Mouse (Mus musculus): Measurements from ENCODE around the gene Agl.
A peak's percentile ranks its signal among the peaks of the same experiment; 100 is the strongest.
"Not testable (repeated sequence)": the region's sequence is repeated elsewhere in the genome, so short reads cannot be mapped to it uniquely, and the experiment has no call there.

The Agl gene

GRCm38 (mm10) chr3:116815305-116815797, 7.4 kb upstream of the Agl start:
- DNase-seq = no peak

- DNase-seq = no peak
These were observed 5.0 kb upstream of the Agl start for GRCm38 (mm10) chr3:116812946-116813345.

- not testable (repeated sequence) for DNase-seq
These were observed 2.4 kb upstream of the Agl start for GRCm38 (mm10) chr3:116810351-116810750.

- DNase-seq = no peak
These were observed 1.3 kb upstream of the Agl start for GRCm38 (mm10) chr3:116809221-116809620.

- no peak for DNase-seq
These were observed 696 bp upstream of the Agl start for GRCm38 (mm10) chr3:116808507-116809217.

- DNase-seq = no peak
These were observed 2.1 kb downstream of the Agl start for GRCm38 (mm10) chr3:116805866-116806265.

GRCm38 (mm10) chr3:116804746-116805285, 3.1 kb downstream of the Agl start:
- no peak for DNase-seq

GRCm38 (mm10) chr3:116801755-116802154, 6.2 kb downstream of the Agl start:
- no peak for DNase-seq

GRCm38 (mm10) chr3:116798821-116799510, 9.0 kb downstream of the Agl start:
- DNase-seq = no peak

- DNase-seq = no peak
These were observed 19.1 kb downstream of the Agl start for GRCm38 (mm10) chr3:116788851-116789250.

GRCm38 (mm10) chr3:116786543-116786942, 21.4 kb downstream of the Agl start:
- DNase-seq = no peak

GRCm38 (mm10) chr3:116785820-116786219, 22.1 kb downstream of the Agl start:
- DNase-seq = no peak

- DNase-seq = no peak
These were observed 23.2 kb downstream of the Agl start for GRCm38 (mm10) chr3:116784811-116785210.

GRCm38 (mm10) chr3:116784290-116784689, 23.7 kb downstream of the Agl start:
- DNase-seq = no peak

- no peak for DNase-seq
These were observed 31.0 kb downstream of the Agl start for GRCm38 (mm10) chr3:116776961-116777360.

- DNase-seq = no peak
These were observed 34.1 kb downstream of the Agl start for GRCm38 (mm10) chr3:116773836-116774235.

GRCm38 (mm10) chr3:116771597-116771996, 36.4 kb downstream of the Agl start:
- no peak for DNase-seq

- not testable (repeated sequence) for DNase-seq
These were observed 41.0 kb downstream of the Agl start for GRCm38 (mm10) chr3:116766963-116767362.

- DNase-seq = peak; percentile 14
These were observed 55.1 kb downstream of the Agl start for GRCm38 (mm10) chr3:116752818-116753217.

- peak; percentile 22 for DNase-seq
These were observed 56.6 kb downstream of the Agl start for GRCm38 (mm10) chr3:116751191-116751860.

- DNase-seq = no peak
These were observed 59.4 kb downstream of the Agl start for GRCm38 (mm10) chr3:116748391-116749170.

GRCm38 (mm10) chr3:116747648-116748047, 60.3 kb downstream of the Agl start:
- not testable (repeated sequence) for DNase-seq

- DNase-seq = no peak
These were observed 67.0 kb downstream of the Agl start for GRCm38 (mm10) chr3:116740963-116741362.
